Mouse (Mus musculus) midbrain, embryonic 10.5 days (tissue): ENCODE data around the gene Rxfp3. TPM values are rescaled to one million over a fixed set of nuclear protein-coding genes. Genes with fewer than 3 reads are reported as not detected.
"Not testable (repeated sequence)": the region's sequence is repeated elsewhere in the genome, so short reads cannot be mapped to it uniquely, and the experiment has no call there.

Source experiments
- DNase-seq: peaks from one replicate; pipeline ENCODE4 v3.0.0-alpha.2; 2017; ENCODE audit warnings: low spot score
- H3K27ac ChIP-seq: fragments of 300-500 bp; sonication (generic); replicated peaks from 2 replicates; pipeline ENCODE4 v1.5.1; 2016; ENCODE audit warnings: mild to moderate bottlenecking
- H3K27me3 ChIP-seq: fragments of 300-500 bp; sonication (generic); 2 replicates; pipeline ENCODE4 v1.6.1; 2016; ENCODE audit warnings: low read depth, mild to moderate bottlenecking; ENCODE audit not compliant: poor library complexity, severe bottlenecking
- H3K36me3 ChIP-seq: fragments of 300-500 bp; sonication (generic); 2 replicates; pipeline ENCODE4 v1.6.1; 2016; ENCODE audit warnings: mild to moderate bottlenecking, moderate library complexity
- H3K4me1 ChIP-seq: fragments of 300-500 bp; sonication (generic); 2 replicates; pipeline ENCODE4 v1.6.1; 2016
- H3K4me3 ChIP-seq: fragments of 300-500 bp; sonication (generic); 2 replicates; pipeline ENCODE4 v1.5.1; 2016; ENCODE audit warnings: mild to moderate bottlenecking, moderate library complexity
- H3K9me3 ChIP-seq: fragments of 300-500 bp; sonication (generic); replicated peaks from 2 replicates; pipeline ENCODE4 v1.6.1; 2016; ENCODE audit warnings: mild to moderate bottlenecking
- WGBS: fragments of 180-500 bp; shearing (Covaris S2); methylation state at CpG from one replicate; pipeline ENCODE4 v1.1.7; 2016; 5-methylcytosine and 5-hydroxymethylcytosine counted together
- polyA plus RNA-seq: library from polyadenylated mRNA; unstranded; fragments of >200 nt; fragmentation: Nextera tagmentation; extraction: Ambion mirVana; gene quantifications from 2 replicates; pipeline ENCODE4 v1.2.1, GENCODE M21; 2016

Rxfp3 gene
- polyA plus RNA-seq, 1 experiment from 2014 or later: 0.33 TPM

GRCm38 (mm10) chr15:11010976-11011548, 26.7 kb downstream of the Rxfp3 start:
- Histone ChIP-seq H3K4me3 (no peak overlapping the region), H3K9me3 (no peaks in the 10 kb centered on the region), H3K36me3 (no peaks in the 10 kb centered on the region), H3K4me1 (no peaks in the 10 kb centered on the region), H3K27me3 (no peaks in the 10 kb centered on the region), H3K27ac (no peak overlapping the region)
- DNase-seq: no peak
- 90% methylated on average over 11 of the region's 11 CpGs for WGBS

- no peaks in the 10 kb centered on the region for H3K4me1 ChIP-seq
- no peak overlapping the region for H3K4me3 ChIP-seq
- 28% methylated on average over 5 of the region's 5 CpGs for WGBS
- DNase-seq: no peak
- H3K27ac ChIP-seq: no peak overlapping the region
- no peaks in the 10 kb centered on the region for H3K9me3 ChIP-seq
- H3K36me3 ChIP-seq: no peaks in the 10 kb centered on the region
- no peaks in the 10 kb centered on the region for H3K27me3 ChIP-seq
These were observed 29.0 kb downstream of the Rxfp3 start for GRCm38 (mm10) chr15:11008756-11009155.

- H3K36me3 ChIP-seq: no peaks in the 10 kb centered on the region
- no peak for DNase-seq
- no peaks in the 10 kb centered on the region for H3K27me3 ChIP-seq
- WGBS: 88% methylated on average over 6 of the region's 6 CpGs
- H3K4me3 ChIP-seq: no peak overlapping the region
- peaks cover 10% of the 10 kb centered on the region; the same call in 1 of the 2 replicates for H3K4me1 ChIP-seq
- H3K27ac ChIP-seq: no peak overlapping the region
- H3K9me3 ChIP-seq: no peaks in the 10 kb centered on the region
These were observed 33.1 kb downstream of the Rxfp3 start for GRCm38 (mm10) chr15:11004646-11005045.

- Histone ChIP-seq H3K36me3 (no peaks in the 10 kb centered on the region), H3K4me3 (no peak overlapping the region), H3K27me3 (no peaks in the 10 kb centered on the region), H3K4me1 (peaks cover 10% of the 10 kb centered on the region; the same call in 1 of the 2 replicates), H3K9me3 (no peaks in the 10 kb centered on the region), H3K27ac (no peak overlapping the region)
- no peak for DNase-seq
- WGBS: 89% methylated on average over 4 of the region's 4 CpGs
These were observed 34.0 kb downstream of the Rxfp3 start for GRCm38 (mm10) chr15:11003791-11004190.

GRCm38 (mm10) chr15:11000421-11000820, 37.4 kb downstream of the Rxfp3 start, which contains the start of gene Slc45a2:
Slc45a2 (plus strand) TSS chr15:11000721.
- Histone ChIP-seq H3K4me3 (no peak within 1 kb of the TSS), H3K27me3 (no peaks in the 10 kb centered on the region), H3K9me3 (no peaks in the 10 kb centered on the region), H3K27ac (no peak within 1 kb of the TSS), H3K36me3 (no peaks in the 10 kb centered on the region), H3K4me1 (peaks cover 16% of the 10 kb centered on the region)
- 57% methylated on average over 7 of the region's 7 CpGs for WGBS
- DNase-seq: no peak

GRCm38 (mm10) chr15:10999832-11000231, 38.0 kb downstream of the Rxfp3 start:
- no peak overlapping the region for H3K27ac ChIP-seq
- H3K36me3 ChIP-seq: no peaks in the 10 kb centered on the region
- H3K9me3 ChIP-seq: no peaks in the 10 kb centered on the region
- H3K4me3 ChIP-seq: no peak overlapping the region
- no peaks in the 10 kb centered on the region for H3K27me3 ChIP-seq
- 56% methylated on average over 5 of the region's 5 CpGs for WGBS
- no peak for DNase-seq
- peaks cover 16% of the 10 kb centered on the region for H3K4me1 ChIP-seq

GRCm38 (mm10) chr15:10991566-10991965, 46.2 kb downstream of the Rxfp3 start:
- H3K4me3 ChIP-seq: no peak overlapping the region
- 100% methylated on average over 1 of the region's 1 CpGs for WGBS
- no peak overlapping the region for H3K27ac ChIP-seq

GRCm38 (mm10) chr15:10990411-10990810, 47.4 kb downstream of the Rxfp3 start:
- DNase-seq: no peak
- 0 out of 2 replicates have a peak, but pooled peaks cover 4% of the 10 kb centered on the region for H3K4me1 ChIP-seq
- H3K27ac ChIP-seq: no peak overlapping the region
- 52% methylated on average over 2 of the region's 2 CpGs for WGBS
- H3K27me3 ChIP-seq: no peaks in the 10 kb centered on the region
- no peaks in the 10 kb centered on the region for H3K9me3 ChIP-seq
- no peak overlapping the region for H3K4me3 ChIP-seq
- H3K36me3 ChIP-seq: no peaks in the 10 kb centered on the region; the same call in none of the 2 replicates

More at GRCm38 (mm10) chr15:10991566-10991965, 46.2 kb downstream of the Rxfp3 start:
- DNase-seq: no peak
- H3K27me3 ChIP-seq: no peaks in the 10 kb centered on the region
- H3K4me1 ChIP-seq: peaks cover 6% of the 10 kb centered on the region
- no peaks in the 10 kb centered on the region; the same call in none of the 2 replicates for H3K36me3 ChIP-seq
- no peaks in the 10 kb centered on the region for H3K9me3 ChIP-seq

- H3K27me3 ChIP-seq, H3K36me3 ChIP-seq, H3K9me3 ChIP-seq, H3K4me3 ChIP-seq, H3K27ac ChIP-seq, DNase-seq: not testable (repeated sequence)
- WGBS: 73% methylated on average over 2 of the region's 2 CpGs
- peaks cover 11% of the 10 kb centered on the region for H3K4me1 ChIP-seq
These were observed 51.3 kb downstream of the Rxfp3 start for GRCm38 (mm10) chr15:10986477-10986876.

- DNase-seq: no peak
- Histone ChIP-seq H3K27ac (no peak overlapping the region), H3K4me3 (no peak overlapping the region), H3K36me3 (no peaks in the 10 kb centered on the region; the same call in none of the 2 replicates), H3K9me3 (no peaks in the 10 kb centered on the region), H3K4me1 (peaks cover 18% of the 10 kb centered on the region), H3K27me3 (no peaks in the 10 kb centered on the region)
- WGBS: 83% methylated on average over 6 of the region's 6 CpGs
These were observed 52.0 kb downstream of the Rxfp3 start for GRCm38 (mm10) chr15:10985756-10986155.

Other genes with a start within 250 kb of the Rxfp3 start
- 0.10 and 0.40 TPM in 2 replicates for gene C1qtnf3, start 85.7 kb downstream of the Rxfp3 start, polyA plus RNA-seq
- 12.9 and 13.0 TPM in 2 replicates for gene Amacr, start 56.2 kb downstream of the Rxfp3 start, polyA plus RNA-seq
- 0.12 and 0.16 TPM in 2 replicates for gene Slc45a2, start 37.3 kb downstream of the Rxfp3 start, polyA plus RNA-seq
- gene Adamts12, start 26.8 kb upstream of the Rxfp3 start, polyA plus RNA-seq: 1.7 and 2.0 TPM in 2 replicates